Mouse (Mus musculus) testis, adult 2 months (tissue): ENCODE measurements around the gene Gab2.

ENCODE experiments used
- CTCF ChIP-seq: fragments of 200-500 bp; IDR thresholded peaks from 2 replicates; pipeline ENCODE4 v1.5.1; 2012; ENCODE audit warnings: low read depth, mild to moderate bottlenecking, inconsistent platforms, low read length, moderate library complexity; ENCODE audit not compliant: control insufficient read depth, insufficient read depth, insufficient replicate concordance
- POLR2A ChIP-seq: fragments of 200-500 bp; IDR thresholded peaks from 2 replicates; pipeline ENCODE4 v1.6.1; 2012; ENCODE audit warnings: low read depth, mild to moderate bottlenecking, inconsistent platforms, low read length, moderate library complexity; ENCODE audit not compliant: control insufficient read depth

DNA sequence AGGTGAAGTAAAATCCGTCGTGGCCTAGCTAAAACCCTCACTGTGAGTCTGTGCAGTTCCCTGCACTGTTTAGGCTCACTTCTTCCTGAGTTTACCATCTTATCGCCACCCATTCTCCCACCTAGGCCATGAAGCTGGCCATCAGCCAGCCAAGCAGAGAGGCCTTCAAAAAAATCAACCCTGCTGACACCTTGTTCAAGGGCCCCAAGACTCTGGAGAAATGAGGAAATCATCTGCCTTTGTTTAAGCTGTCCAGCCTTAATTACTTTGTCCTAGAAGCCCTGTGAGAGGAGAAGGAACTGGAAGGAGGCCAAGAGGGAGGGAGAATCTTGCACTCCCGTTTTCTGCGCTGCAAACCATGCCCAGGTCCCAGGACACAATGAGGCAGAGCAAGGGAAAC is 274.9 kb downstream of the Gab2 start:
- TF ChIP-seq POLR2A (no peak), CTCF (no peak)
